Mouse (Mus musculus): Measurements from ENCODE around the gene Kif13a.

Kif13a gene

DNA sequence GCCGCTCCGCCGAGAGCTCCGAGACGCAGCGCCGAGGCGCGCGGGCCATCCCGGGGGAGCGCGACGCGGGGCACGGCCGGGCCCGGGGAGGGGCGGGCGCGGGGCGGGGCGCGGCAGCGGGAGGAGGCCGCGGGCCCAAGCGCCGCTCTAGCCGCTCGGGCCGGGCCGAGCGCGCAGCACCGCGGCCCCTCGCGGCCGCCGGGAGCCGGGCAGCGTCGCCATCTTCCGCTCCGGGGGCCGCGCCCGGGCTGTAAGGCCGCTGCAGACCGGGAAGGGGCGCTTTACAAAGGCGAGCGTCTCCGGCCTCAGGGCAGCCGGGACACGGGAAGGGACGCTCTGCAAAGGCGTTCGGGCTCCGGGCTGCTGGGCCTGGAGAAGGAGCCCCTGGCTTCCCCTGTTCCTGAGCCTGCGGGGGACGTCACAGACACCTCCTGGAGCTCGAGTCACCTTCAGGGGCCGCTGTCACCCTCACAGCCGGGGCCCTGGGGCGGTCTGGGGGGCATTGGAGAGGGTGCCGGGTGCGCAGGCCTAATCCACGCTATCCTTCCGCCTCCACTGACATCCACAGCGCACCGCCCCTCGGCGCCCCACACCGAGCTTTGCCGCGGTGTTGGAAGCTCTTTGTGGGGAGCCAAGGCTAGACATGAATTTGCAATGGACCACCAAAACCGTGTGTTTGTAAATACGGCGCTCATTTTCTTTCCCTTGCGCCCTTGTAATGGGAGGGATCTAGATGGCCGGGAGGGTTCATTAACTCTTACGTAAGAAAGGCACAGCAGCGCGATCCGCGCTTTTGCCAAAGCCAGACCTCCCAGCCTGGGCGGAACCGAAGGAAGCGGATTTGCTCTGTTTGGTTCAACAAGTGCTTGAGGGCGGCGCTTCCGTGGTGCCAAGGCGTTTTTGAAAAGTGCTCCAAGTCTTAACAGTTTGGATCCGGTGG, at the start of gene Kif13a:
TSS of gene Kif13a (minus strand) at position 149 of the 940 bp plus-strand sequence.
- DNase-seq: peak; percentile 97

DNA sequence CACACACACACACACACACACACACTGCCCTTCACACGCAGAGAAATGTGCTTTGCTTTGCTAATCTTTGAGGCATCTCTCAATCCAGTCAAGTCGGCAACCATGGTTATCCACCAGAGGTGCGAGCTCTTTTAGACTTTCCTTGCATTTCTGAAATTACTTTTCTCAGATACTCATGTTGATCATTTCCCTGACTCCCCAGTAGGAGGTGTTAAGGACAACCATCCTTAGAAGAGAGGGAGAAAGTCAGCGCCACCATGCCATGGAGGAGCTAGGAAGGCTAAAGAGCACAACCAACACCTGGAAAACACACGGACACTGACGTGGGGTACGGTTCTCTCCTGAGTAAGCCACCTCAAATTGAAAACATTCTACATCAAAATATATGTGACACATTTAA, 46.9 kb upstream of the Kif13a start:
- no peak for DNase-seq

DNA sequence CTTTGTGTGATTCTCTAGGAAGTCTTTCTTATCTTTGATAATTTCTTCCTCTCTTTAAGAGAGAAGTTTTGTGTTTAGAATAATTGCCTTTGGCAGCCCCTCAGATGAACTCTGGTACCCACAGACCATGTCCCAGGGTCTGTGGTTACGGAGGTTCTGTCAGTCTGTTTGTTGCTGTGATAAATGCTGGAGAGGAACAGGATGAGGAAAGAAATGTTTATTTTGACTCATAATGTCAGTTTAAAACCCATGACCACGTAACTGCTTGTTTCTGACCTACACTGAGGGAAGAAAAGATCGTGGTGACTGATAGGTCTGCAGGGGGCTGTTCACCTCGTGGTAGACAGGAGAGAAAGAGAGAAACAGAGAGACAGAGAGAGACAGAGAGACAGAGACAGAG, 46.3 kb upstream of the Kif13a start:
- no peak for DNase-seq

DNA sequence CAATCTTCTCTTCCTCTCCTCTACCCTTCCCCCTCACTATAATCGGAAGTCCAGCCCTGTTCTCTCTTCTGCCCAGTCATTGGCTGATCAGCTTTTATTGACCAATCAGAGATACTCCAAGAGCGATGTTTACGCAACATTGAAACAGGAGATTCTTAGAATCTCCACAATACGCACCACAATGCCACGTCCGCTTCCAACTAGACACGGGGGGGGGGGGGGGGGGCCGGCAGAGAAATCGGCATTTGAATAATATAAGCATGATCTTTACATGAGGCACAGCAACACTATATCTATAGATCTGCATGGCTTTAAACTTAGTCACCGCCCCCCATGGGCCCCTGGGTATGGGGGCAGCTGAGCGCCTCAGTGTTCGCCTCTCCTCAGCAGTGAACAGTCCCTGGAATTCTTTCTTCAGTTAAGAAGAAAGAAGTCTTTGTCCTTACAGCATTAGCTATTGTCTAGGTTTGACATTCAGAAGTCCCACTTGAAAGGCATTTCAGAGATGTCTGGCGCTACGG, 45.4 kb upstream of the Kif13a start:
- no peak for DNase-seq

DNA sequence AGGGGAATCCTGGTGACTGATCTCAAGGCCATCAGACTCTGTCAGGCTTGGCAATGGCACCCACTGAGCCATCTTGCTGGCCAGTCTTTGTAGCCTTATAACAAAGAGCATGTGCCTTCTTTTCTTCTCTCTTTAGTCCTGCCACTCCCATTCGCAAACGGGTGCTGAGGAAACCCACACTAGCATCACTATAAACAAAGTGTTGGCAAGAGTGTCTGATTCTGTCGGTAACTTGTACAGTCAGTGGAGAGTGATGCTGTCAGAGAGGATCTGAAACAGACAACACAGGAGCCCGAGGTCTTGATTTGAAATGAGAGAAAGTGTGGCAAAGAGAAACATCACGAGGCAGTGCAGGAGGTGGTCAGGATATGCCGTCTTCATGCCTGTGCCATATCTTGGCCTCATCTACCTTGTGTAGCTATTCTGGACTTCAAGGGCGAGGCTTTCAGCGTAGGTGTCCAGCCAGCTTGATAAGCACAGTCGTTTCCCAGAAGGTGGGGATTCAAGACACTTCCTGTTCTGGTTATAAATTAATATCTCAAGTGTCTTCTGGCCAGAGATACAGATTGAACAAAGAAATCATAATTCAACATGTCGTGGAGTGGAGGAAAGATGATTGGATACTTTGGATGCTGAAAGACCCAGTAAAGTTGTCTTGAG, 40.7 kb upstream of the Kif13a start:
- peak; percentile 26 for DNase-seq

DNA sequence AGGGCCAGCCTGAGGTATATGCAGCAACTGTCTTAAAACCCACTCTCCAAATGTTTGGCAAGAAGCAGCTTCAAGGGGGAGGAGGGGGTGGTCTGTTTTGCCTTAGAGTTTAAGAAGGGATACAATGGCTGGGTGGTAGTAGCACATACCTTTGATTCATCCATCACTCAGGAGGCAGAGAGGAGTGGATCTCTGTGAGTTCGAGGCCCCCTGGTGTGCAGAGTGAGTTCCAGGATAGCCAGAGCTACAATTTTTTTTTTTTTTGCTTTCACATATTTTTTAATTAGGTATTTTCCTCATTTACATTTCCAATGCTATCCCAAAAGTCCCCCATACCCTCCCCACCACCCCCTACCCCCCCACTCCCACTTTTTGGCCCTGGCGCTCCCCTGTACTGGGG, 39.0 kb upstream of the Kif13a start:
- DNase-seq: no peak

DNA sequence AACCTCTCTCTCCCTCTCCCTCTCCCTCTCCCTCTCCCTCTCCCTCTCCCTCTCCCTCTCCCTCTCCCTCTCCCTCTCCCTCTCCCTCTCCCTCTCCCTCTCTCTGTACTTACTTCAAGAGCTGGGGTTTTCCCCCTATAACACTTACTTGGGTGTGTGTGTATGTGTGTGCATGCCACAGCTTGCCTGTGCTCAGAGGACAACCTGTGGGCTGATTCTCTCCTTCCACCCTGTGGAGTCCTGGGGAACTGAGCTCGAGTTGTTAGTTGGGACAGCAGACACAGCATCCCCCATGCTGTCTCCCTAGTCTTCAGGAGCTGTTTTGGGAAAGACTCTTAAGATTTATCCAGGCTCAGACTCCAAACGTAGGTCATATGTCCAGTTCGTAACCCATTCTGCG, 37.6 kb upstream of the Kif13a start:
- DNase-seq: no peak

DNA sequence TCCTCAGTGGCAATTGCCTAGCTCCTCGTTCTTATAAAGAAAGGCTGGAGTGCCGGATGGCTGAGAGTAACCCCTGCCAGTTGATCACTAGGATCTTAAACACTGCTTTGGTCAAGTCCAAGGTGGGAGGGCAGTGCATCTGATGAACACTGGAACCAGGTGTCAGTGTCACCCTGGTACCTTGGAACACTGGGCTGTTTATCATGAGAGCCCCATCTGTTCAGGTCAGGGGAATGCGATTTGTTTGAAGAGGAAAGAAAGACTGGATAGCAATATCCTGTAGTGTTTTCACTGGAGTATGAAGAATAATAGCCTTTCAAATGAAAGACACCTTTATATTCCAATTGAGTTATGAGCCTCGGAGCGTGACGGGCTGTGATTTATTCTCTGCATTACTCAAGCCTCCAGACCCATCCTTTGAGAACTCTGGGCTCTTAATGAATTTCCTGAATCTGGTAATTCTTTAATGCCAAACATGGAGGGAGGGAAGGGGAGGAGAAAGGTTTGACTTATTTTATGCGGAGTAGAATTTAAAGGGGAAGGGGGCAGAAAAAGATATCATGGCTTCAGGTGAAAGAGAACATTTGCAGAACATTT, 31.3 kb upstream of the Kif13a start:
- DNase-seq: no peak

DNA sequence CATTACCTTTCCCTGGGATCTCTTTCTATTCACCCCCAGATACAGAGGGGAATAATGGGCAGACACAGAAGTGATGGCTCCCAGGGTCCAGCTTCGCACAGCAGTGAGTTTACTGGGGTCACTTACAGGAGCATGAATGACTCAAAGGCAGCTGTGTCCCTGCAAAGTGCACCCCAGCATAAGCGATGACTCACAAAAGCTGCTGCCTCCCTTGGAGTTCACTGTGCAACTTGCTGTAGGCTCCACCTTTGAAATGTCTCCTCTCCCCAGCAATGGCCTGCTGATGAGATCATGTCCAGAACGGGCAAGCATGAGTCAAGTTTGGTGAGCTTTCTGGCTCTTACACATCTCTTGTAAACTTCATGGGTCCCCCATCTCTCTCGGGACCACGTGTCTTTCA, 29.5 kb upstream of the Kif13a start:
- DNase-seq: no peak

DNA sequence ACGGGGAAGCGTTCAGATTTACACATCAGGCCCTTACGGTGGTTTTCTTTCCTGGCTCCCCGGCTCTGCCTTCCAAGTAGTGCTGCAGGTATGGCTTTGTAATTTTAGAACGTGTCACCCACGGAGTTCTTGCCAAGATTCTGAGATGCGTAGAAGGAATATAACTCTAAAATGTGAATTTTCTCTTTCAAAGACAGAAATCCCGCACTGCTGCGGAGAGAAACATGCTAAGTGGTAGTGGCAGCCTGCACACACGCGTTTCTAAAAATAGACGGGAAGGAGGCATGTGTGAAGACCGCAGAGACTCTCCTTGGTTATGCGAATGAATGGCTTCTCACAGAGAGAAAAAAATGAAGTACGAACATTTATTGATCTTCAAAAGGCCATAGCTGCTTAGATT, 21.5 kb upstream of the Kif13a start:
- DNase-seq: no peak

DNA sequence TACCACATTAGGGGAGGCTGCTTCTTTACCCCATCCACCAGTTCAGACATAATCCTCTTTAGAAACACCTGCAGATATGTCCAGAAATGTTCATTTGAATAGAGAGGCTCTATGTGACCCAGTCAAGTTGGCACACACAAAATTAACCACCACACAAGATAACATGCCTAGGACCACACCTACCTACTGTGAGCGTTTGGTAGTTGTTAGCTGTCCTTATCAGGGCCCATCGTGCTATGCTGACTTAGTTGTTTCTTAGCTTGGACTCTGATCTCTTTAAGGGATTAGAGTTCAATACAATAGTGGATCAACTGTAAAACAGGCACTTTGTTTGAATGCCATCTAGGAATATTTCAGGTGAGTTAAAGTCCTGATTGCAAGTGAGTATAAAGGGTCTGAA, 20.1 kb upstream of the Kif13a start:
- no peak for DNase-seq

DNA sequence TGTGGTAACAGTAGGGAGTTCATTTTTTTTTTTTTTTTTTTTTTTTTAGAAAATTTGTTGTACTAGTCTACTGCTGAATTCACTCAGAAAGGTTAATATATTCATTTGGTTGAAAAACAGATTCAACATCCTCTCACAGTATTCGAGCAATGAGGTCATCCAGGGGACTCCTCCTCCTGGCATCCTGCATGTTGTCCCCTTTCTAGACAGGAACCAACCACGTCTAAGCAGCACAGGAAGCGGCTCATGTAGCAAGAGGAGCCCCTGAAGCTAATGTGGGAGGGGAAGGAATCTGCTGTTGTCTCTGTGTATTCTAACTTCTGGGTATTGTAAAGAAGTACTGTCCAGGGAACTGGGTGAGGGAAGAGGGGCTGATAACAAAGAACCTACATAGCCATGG, 18.4 kb upstream of the Kif13a start:
- DNase-seq: no peak

DNA sequence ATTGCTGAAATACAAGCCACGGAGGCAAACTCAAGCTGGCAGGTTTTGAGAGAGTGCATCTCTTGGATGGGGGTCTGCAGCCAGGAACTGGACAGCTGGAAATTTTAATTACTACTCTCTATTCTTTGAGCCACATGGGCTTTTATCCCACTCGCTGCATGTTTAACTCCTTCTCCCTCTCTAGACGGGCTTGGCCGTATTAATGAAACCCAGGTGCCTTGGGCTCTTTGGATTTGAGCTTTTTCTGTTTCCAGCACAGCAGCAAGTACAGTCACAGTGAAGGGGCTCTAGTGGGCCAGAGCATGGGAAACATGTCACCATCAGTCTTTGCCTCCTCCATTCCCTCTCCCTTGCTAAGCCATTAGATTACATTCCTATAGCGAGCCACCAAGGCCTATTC, 16.4 kb upstream of the Kif13a start:
- no peak for DNase-seq

DNA sequence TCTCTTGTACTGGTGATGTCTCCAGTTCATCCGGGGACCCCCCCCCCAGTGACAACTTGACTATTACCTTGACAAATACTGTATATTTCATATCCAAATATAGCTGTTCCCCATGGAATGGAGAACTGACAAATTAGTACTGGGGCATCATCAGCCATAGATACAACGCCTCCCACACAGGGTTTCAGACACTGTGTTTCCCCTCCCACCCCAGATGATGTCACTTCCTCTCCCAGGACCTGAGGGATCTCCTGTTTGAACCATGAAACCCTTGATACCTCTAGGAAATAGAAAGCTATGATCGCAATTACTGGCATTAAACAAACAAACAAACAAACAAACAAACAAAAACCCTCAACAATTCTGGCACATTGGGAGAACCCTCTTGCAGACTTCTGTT, 15.6 kb upstream of the Kif13a start:
- DNase-seq: no peak

DNA sequence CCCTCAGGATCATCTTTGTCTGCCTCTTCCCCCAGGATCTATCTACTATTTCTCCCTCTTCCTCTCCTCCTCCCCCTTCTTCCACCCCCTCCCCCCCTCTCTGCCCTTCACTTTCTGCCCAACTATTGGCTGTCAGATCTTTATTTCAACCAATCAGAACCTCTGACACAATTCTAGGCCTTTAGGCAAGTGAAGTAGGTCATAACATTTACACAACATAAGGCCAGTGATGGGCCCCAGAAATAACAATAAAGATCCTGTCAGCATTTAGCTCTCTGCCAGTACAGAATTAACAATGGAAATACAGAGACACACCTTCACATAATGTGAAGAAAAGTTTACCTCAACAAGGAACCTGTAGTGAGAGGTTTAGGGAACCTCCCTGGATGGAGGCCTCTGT, 13.6 kb upstream of the Kif13a start:
- no peak for DNase-seq

DNA sequence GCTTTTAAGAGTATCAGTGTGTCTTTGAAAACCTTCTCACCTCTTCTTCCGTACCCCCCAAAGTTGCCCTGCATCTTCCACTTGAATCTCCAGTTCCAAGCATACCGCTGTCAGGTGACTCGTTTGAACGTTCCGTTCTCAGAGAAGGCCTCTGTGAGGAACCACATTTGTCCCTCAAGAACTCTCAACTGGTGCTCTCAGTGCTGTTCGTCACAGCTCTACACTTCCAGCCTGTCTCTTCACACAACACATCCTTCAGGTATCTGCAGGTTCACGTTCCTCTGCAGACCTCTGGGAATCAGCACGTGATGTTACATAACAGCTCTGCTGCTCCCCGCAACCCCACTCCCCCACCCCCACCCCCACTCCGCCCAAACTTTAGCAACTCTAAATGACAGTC, 4.4 kb upstream of the Kif13a start:
- DNase-seq: no peak

DNA sequence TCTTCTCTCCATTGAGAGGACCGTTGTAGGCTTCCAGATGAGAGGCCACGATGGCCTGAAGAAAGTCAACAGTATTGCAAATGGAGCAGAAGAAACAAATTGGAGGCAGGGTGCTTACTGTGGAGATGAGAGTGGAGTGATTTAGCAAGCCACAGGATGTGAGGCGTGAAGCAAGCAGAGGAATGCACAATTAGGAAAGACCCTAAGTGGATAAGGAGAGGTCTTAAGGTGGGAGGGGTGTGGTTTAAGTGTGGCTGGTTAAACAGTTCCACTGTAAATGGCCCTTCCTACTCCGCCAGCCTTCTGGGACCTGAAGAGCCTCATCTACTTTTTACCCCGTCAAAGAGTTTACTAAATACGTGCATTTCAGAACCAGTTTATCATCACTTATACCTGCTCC, 3.2 kb upstream of the Kif13a start:
- DNase-seq: no peak

DNA sequence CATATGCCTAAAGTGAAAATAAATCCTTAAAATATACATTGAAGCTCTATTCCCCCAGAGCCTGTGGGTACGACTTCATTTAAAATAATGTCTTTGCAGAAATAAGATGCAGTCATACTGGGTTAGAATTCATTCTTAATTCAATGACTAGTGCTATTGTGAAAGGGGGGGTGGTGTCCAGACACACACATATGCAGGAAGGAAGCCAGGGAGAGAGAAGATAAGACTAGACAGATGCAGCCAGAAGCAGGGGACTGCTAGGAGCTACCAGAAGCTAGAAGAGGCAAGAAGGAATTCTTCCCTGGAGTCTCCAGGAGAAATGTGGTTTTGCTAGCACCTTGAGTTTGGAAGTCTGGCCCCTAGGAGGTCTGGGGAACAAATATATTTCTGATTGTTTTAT, 2.4 kb upstream of the Kif13a start:
- no peak for DNase-seq

DNA sequence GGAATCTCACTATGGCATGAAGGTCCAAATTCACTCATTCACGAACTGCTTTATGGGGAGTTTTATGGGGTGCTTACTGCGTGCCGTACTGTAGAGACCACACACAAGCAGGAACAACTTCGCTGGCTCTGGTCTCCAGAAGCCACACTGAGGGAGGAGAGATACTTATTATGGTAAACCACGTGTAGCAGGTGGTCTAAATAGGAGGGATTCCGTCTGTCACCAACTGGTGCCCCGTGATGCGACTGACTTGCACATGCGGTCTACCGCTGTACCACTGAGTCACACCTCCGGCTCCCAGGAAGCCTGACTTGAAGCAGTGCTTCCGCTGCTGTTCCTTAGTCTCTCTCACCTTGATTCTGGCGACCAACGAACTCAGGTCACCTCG, 986 bp upstream of the Kif13a start:
- no peak for DNase-seq

DNA sequence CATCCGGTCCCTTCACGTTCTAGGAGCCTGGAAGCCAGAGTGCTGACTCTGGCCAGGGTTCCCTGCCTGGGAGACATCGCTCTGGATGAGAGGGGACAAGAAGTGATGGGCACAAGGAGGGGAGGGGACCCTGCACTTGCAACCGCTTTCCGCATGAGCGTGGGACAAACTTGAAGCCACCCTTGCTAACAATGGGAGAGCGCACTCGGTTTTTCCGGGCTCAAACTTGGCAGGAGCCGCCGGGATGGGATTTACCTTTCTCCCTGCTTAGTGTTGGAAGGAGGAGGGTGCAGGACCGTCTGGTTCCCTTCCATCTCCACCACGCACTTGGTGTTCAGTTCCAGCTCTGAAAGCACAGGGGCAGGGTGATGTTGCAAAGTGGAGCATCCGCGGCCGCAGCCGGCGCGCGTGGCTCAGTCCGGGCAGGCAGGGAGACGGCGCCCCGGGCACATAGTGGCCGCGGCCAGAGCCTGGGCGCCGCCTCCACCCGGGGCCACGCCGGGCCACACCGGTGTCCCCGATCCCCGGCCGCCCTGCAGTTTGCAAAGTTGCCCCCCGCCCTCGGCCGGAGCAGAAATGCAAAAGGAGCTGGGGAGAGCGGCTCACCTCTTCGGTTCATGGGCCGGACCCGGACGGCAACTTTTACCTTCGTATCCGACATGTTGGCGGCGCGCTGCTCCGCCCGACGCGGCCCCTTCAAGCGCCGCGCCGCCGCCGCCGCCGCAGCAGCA, 541 bp downstream of the Kif13a start:
- DNase-seq: peak; percentile 51

DNA sequence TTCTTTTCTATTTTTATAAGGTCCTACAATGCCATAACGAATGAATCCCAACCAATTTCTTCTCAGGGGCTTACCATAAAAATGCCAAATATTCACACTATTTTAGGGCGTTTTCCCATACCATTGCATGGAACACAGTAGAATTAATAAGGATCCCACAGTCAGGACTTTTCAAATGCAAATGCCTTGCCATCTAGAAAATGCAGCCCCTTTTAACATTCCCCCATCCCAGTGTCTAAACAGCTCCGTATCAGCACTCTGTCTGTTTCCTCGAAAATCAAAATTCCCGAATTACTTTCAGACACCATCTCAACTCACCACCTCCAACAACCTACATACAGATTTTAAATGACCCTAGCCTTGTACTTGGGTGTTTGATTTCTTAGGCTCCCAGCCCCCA, 1.3 kb downstream of the Kif13a start:
- DNase-seq: no peak

DNA sequence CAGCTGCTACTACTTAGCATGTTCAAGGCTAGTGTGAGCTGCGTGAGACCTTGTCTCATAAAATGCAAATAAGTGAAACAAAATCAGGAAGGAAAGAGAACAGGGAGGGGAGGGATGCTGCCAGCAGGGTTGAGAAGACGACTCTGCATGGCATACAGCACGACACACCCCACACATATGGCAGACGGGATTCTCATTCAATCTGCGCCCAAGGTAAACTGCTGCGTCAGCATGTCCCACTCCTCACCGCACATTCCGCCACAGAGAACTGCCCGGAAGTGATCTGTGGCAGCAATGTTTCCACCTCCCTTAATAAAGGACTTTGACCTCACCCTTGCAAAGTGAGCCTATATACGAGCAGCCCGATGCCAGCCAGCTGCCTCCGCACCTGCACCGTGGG, 4.0 kb downstream of the Kif13a start:
- no peak for DNase-seq

DNA sequence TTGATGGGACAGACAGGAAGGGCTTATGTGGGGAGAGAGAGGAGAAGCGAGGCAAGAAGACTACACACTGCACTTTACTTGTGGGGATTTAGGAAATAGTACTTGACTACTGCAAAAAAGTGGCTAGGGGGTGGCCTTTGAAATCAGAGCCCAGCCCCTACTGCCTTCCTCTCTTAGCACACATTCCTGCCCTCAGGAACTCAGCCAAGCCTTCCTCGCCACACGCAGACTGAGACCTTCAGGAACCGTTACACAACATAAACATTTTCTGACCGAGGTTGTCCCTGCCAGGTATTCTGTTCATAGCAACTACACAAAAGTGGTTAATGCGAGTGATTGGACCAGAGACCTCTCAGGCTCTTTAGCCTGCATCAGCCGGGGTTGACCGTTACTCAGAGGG, 8.1 kb downstream of the Kif13a start:
- DNase-seq: no peak

All from kidney, adult 9 months (tissue).